Mouse (Mus musculus): Measurements from ENCODE around the gene Picalm.

DNA sequence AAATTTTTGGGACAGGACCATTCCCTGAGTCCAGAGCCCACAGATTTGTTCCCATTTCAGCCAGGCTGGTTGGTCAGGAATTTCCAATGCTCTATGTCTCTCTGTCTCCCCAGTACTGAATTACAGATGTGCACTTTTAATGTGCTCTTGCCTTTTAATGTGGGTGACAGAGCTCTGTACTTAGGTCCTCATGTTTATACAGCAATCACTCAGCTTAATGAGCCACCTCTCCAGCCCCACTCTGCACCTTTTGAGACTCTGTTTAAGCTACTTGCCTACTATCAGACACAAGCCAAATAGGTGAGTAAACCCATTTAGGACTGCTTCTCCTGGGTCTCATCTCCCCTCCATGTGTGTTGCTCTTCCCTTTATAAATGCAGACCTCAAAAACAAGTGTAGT lies 43.2 kb upstream of the Picalm start:
- TF ChIP-seq ZC3H11A (IDR thresholded peaks at IDR 0.05; ENCODE audit: borderline replicate concordance, low read depth, low read length) (no peak), MAFK (IDR thresholded peaks at IDR 0.05; ENCODE audit: insufficient read depth, low read depth, low read length) (no peak)
